Mouse (Mus musculus): ENCODE data around the gene Gm16451. TPM values are rescaled to one million over a fixed set of nuclear protein-coding genes. Genes with fewer than 3 reads are reported as not detected.
"Not testable (repeated sequence)": the region's sequence is repeated elsewhere in the genome, so short reads cannot be mapped to it uniquely, and the experiment has no call there.

Gene Gm16451
- total RNA-seq (2014; fragmentation: Nextera tagmentation) (not detected in 2 replicates), total RNA-seq (2017) (not detected in 2 replicates)

DNA sequence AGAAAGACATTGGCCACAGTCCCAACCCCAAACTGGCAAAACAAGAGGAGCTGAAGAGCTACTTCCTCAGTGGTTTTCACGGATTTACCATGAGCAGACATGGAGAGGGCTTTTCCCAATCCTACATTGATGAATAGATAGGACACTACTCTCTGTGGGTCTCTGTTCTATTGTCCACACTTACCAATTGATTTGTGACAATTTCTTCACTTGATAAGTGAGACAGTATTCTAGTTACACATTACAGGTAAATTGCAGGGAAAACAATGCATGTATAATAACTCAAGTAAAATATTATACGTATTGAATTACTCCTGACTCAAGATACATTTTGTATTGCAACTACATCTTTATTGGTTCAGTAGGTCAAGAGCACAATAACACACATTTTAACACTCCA, at the start of gene Gm16451:
TSS of gene Gm16451 (minus strand) at position 101 of the 400 bp plus-strand sequence.
- not testable (repeated sequence) for ATAC-seq (replicated peaks; ENCODE audit: low FRiP score, low TSS enrichment, poor library complexity, severe bottlenecking)

DNA sequence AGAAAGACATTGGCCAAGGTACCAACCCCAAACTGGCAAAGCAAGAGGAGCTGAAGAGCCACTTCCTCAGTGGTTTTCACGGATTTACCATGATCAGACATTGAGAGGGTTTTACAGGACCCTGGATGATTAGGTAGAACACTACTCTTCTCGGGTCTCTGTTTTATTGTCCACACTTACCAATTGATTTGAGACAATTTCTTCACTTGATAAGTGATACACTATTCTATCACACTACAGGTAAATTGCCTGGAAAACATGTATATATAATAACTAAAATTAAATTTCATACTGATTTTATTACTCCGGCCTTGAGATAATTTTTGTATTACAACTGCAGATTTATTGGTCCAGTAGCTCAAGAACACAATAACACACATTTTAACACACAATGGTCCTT, 45.9 kb upstream of the Gm16451 start, which contains the start of gene Vmn1r142:
TSS of gene Vmn1r142 (minus strand) at position 101 of the 400 bp plus-strand sequence.
- ATAC-seq (replicated peaks; ENCODE audit: low FRiP score, low TSS enrichment, poor library complexity, severe bottlenecking) = not testable (repeated sequence)

GRCm38 (mm10) chr7:22134641-22135040, 16.6 kb upstream of the Gm16451 start, which contains the start of gene Gm10666:
TSS of gene Gm10666 (minus strand) at chr7:22134741.
- ATAC-seq (replicated peaks; ENCODE audit: low FRiP score, low TSS enrichment, poor library complexity, severe bottlenecking) = not testable (repeated sequence)

DNA sequence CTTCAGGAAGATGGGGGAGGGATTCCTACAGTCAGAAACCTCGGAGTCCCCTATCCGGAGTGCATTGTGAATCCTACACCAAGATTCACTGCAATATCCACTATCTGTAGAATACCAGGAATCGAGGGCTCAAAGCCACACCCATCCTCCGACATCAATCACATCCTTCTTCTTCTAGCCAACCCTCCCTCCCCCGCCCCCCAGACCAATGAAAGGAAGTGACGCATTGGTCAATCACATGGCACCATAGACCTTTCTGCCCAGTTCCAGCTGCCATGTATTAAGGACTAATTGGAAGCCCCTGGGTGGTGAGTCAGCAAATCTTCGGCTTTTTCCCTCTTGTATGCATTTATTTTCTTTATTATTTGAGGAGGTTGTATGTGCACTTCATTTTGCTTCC, 49.3 kb downstream of the Gm16451 start, which contains the start of gene Vmn1r139:
TSS of gene Vmn1r139 (plus strand) at position 301 of the 400 bp plus-strand sequence.
- ATAC-seq (replicated peaks; ENCODE audit: low FRiP score, low TSS enrichment, poor library complexity, severe bottlenecking) = not testable (repeated sequence)

Other genes with a start within 250 kb of the Gm16451 start
- not detected in 2 replicates for gene Gm5891, start 197.0 kb downstream of the Gm16451 start, total RNA-seq (2014; fragmentation: Nextera tagmentation)
- gene Gm5891, start 197.0 kb downstream of the Gm16451 start, total RNA-seq (2017) = not detected in 2 replicates
- not detected in 2 replicates for gene Vmn1r137, start 123.7 kb downstream of the Gm16451 start, total RNA-seq (2014; fragmentation: Nextera tagmentation)
- not detected in 2 replicates for gene Vmn1r137, start 123.7 kb downstream of the Gm16451 start, total RNA-seq (2017)
- gene Vmn1r138, start 89.3 kb downstream of the Gm16451 start, total RNA-seq (2014; fragmentation: Nextera tagmentation) = not detected in 2 replicates
- not detected in 2 replicates for gene Vmn1r138, start 89.3 kb downstream of the Gm16451 start, total RNA-seq (2017)
- not detected in 2 replicates for gene Gm6176, start 61.9 kb downstream of the Gm16451 start, total RNA-seq (2014; fragmentation: Nextera tagmentation)
- not detected in 2 replicates for gene Gm6176, start 61.9 kb downstream of the Gm16451 start, total RNA-seq (2017)
- not detected in 2 replicates for gene Vmn1r139, start 49.2 kb downstream of the Gm16451 start, total RNA-seq (2014; fragmentation: Nextera tagmentation)
- not detected in 2 replicates for gene Vmn1r139, start 49.2 kb downstream of the Gm16451 start, total RNA-seq (2017)
- not detected in 2 replicates for gene Gm10666, start 16.5 kb upstream of the Gm16451 start, total RNA-seq (2014; fragmentation: Nextera tagmentation)
- not detected in 2 replicates for gene Gm10666, start 16.5 kb upstream of the Gm16451 start, total RNA-seq (2017)
- not detected in 2 replicates for gene Vmn1r142, start 45.8 kb upstream of the Gm16451 start, total RNA-seq (2014; fragmentation: Nextera tagmentation)
- not detected in 2 replicates for gene Vmn1r142, start 45.8 kb upstream of the Gm16451 start, total RNA-seq (2017)
- gene Vmn1r143, start 71.1 kb upstream of the Gm16451 start, total RNA-seq (2014; fragmentation: Nextera tagmentation) = not detected in 2 replicates
- not detected in 2 replicates for gene Vmn1r143, start 71.1 kb upstream of the Gm16451 start, total RNA-seq (2017)
- not detected in 2 replicates for gene Gm8653, start 83.0 kb upstream of the Gm16451 start, total RNA-seq (2014; fragmentation: Nextera tagmentation)
- not detected in 2 replicates for gene Gm8653, start 83.0 kb upstream of the Gm16451 start, total RNA-seq (2017)
- not detected in 2 replicates for gene Gm8453, start 111.2 kb upstream of the Gm16451 start, total RNA-seq (2014; fragmentation: Nextera tagmentation)
- gene Gm8453, start 111.2 kb upstream of the Gm16451 start, total RNA-seq (2017) = not detected in 2 replicates
- gene Gm4187, start 211.5 kb upstream of the Gm16451 start, total RNA-seq (2014; fragmentation: Nextera tagmentation) = not detected in 2 replicates
- not detected in 2 replicates for gene Gm4187, start 211.5 kb upstream of the Gm16451 start, total RNA-seq (2017)